Mouse (Mus musculus): Measurements from ENCODE around the gene Hist1h2bg. TPM values are rescaled to one million over a fixed set of nuclear protein-coding genes. Genes with fewer than 3 reads are reported as not detected.
"Not testable (repeated sequence)": the region's sequence is repeated elsewhere in the genome, so short reads cannot be mapped to it uniquely, and the experiment has no call there.

The Hist1h2bg gene
- total RNA-seq, 1 experiment from 2014 or later = 97.4 TPM

DNA sequence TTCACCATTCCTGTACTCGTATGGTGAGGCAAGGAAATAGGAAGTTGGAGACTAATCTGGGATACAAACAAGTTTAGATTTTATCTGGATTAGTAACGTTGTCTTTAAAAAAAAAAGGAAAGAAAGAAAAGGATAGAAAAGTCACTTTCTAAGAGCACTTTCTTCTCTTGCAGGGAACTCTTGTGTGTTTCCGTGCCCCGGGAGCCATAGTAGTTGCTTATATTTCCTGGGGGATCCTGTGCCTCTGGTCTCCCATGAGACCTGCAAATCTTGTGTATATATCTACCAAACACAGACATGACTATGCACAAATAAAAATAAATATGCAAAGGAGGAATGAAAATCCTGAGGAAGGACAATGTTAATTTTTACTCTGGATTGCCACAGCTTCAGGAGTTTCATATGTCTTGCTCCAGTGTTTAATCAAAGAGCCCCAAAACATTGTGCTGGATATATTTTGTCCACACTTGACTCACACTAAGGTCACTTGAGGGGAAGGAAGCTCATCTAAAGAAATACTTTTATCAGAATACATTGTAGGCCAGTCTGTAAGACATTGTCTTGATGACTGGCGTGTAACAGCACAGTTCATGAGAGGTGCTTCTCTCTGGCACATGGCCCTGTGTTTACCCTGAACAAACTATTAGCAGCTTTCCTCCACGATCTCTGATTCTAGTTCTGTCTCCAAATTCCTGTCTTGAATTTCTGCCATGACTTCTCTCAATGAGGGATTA is 5.9 kb downstream of the Hist1h2bg start:
- no peak for ATAC-seq (ENCODE audit: extremely low read depth, insufficient number of reproducible peaks, low FRiP score, poor library complexity, severe bottlenecking)

DNA sequence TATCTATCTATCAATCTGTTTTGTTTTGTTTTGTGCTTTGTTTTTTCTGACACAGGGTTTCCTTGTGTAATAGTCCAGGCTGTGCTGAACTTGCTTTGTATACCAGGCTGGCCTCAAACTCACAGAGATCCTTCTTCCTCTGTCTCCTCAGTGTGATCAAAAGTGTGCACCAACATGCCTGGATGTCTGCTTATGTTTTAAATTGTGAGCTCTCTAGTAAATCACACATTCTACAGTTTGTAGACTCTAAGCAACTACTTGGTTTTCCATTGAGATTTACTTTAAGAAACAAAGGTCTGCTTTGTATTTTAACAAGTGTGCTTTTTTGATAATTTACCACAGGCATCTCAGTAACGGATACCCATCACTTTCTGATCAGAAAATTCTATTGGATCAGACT is 6.6 kb downstream of the Hist1h2bg start:
- ATAC-seq (ENCODE audit: extremely low read depth, insufficient number of reproducible peaks, low FRiP score, poor library complexity, severe bottlenecking) = no peak

DNA sequence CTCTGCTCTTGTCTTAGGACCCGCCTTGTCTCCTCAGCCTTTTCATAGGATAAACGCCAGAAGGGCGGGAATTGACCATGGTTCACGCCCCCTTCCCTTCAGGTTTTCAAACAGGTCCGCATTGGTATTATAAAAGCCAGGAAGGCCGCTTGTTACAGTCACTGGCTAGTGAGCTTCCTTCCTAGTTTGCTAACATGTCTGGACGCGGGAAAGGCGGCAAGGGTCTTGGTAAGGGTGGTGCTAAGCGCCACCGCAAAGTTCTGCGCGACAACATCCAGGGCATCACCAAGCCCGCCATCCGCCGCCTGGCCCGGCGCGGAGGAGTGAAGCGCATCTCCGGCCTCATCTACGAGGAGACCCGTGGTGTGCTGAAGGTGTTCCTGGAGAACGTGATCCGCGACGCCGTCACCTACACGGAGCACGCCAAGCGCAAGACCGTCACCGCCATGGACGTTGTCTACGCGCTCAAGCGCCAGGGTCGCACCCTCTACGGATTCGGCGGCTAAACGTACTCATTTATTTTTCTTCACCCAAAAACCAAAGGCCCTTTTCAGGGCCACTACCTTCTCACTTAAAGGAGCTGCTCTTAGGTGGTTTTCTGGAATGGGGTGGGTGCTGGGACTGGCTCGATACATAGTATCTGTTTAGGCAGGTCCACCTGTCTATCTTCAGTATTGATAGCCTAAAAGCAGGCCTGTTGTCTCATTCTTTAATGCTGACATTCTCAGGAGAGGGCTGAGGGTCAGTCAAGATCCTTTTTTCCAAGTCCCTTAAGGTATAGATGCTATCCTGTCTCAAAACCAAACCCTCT is 10.4 kb downstream of the Hist1h2bg start, which contains the start of gene Hist1h4d:
Hist1h4d (plus strand) TSS at position 191 of the 811 bp plus-strand sequence.
- peak; percentile 62 for ATAC-seq (ENCODE audit: extremely low read depth, insufficient number of reproducible peaks, low FRiP score, poor library complexity, severe bottlenecking)

DNA sequence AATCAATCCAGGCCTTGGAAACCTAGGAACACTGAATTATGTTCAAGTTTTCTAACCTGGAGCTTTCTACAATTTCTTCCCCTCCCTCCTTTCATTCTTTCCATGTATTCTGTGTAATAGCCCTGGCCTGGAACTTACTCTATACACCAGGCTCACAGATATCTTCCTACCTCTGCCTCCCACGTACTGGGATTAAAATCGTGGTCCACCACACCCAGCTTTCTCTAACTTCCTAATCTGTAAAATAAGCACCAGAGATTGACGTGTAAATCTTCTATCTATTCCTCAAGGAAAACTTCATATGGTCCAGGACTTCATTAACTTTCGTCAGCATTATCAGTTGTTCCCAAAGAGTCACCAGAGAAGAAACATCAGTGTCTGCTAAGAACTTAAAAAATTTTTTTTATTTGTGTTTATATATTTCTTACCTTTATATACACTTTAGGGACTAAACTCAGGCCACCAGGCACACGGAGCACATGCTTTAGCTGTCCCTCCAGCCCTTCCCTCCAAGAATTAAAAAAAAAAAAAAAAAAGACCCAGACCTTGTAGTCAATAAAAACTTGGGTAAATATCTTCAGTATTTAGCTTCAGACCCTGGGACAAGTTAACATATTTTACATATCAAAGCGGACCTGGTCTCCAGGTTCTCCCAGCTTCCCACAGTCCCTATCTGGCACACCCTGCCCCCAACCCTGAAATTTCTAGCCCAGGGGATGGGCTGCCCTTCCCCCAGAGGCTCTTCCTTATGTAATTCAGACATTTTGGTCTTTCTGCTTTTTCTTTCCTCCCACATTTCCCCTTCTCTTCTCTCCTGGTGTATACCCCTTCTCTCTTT is 11.2 kb downstream of the Hist1h2bg start:
- no peak for ATAC-seq (ENCODE audit: extremely low read depth, insufficient number of reproducible peaks, low FRiP score, poor library complexity, severe bottlenecking)

DNA sequence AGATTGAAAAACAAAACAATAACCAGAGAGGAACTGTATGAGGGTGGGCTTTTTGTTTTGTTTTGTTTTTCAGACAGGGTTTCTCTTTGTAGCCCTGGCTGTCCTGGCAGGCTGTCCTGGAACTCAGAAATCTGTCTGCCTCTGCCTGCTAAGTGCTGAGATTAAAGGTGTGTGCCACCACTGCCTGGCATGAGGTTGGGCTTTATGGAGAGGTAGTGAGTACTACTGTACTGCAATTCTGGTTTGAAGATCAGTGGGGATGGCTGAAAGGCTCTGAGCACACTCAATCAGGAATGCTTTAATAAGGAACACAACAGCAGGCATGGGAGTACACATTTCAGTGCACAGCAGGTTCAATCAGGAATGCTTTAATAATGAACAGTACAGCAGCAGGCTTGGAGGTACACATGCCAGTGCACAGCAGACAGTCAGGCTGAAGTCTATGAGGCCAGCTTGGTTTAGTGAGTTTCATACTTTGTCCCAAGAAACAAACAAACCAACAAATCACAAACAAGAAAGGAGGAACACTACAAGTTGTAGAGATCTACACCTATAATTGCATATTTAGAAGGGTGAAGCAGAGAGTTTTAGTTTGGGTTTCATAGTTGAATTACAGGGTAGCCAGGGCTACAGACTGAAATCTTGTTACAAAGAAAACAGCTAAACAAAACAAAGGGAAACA is 12.3 kb downstream of the Hist1h2bg start:
- ATAC-seq (ENCODE audit: extremely low read depth, insufficient number of reproducible peaks, low FRiP score, poor library complexity, severe bottlenecking) = no peak

DNA sequence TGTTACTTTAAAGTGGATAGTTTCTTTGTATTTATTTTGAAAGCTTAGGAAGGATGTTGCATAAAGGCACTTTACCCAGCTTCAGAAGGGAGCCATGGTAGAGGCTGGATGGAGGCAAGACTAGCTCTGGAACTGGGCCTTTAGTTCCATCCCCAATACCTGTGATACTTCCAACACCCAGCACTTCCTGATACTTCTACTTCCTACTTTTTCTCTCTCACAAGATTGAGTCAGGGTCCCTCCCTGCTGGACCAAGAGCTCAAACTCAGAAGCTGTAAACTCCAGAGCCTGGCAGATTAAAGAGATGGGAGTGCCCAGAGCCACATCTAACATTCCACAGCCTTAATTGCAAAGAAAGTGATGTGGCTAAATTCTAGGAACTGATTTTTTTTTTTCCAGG is 13.1 kb downstream of the Hist1h2bg start:
- no peak for ATAC-seq (ENCODE audit: extremely low read depth, insufficient number of reproducible peaks, low FRiP score, poor library complexity, severe bottlenecking)

DNA sequence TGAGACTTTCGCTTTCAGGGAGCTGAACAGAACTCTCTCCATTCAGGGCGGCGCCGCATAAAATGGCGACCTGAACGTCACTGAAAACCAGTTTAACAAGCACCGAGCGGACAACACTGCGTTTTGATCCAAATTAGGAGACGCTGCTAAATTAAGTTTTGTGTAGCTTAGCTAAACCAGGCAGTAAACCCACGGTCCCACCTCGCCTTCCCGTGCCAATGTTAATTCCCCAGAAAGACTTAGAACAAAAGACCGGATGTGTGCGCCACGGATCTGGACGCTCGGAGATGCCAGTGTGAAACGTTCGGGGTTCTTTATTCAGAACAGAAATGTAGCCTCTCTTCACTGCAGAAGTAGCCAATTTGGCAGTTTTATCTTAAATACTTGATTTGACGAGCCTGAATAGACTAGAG is 13.8 kb downstream of the Hist1h2bg start:
- ATAC-seq (ENCODE audit: extremely low read depth, insufficient number of reproducible peaks, low FRiP score, poor library complexity, severe bottlenecking) = peak; percentile 42; the same call in 1 of the 2 replicates

DNA sequence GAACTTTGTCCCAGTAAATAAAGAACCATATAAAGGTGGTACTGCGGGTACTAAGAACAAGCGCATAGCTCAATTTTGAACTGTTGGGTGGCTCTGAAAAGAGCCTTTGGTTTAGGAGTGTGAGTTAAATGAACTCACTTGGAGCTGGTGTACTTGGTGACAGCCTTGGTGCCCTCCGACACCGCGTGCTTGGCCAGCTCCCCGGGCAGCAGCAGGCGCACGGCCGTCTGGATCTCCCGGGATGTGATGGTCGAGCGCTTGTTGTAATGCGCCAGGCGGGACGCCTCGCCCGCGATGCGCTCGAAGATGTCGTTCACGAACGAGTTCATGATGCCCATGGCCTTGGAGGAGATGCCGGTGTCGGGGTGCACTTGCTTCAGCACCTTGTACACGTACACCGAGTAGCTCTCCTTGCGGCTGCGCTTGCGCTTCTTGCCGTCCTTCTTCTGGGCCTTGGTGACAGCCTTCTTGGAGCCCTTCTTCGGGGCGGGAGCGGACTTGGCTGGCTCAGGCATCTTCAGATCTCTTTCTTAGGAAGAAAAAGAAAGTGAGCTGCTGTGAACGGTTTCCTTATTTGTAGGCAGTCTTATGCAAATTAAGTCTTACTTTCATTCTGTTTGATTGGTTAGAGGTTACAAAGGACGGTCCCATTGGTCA is 14.4 kb downstream of the Hist1h2bg start:
- peak; percentile 86 for ATAC-seq (ENCODE audit: extremely low read depth, insufficient number of reproducible peaks, low FRiP score, poor library complexity, severe bottlenecking)

DNA sequence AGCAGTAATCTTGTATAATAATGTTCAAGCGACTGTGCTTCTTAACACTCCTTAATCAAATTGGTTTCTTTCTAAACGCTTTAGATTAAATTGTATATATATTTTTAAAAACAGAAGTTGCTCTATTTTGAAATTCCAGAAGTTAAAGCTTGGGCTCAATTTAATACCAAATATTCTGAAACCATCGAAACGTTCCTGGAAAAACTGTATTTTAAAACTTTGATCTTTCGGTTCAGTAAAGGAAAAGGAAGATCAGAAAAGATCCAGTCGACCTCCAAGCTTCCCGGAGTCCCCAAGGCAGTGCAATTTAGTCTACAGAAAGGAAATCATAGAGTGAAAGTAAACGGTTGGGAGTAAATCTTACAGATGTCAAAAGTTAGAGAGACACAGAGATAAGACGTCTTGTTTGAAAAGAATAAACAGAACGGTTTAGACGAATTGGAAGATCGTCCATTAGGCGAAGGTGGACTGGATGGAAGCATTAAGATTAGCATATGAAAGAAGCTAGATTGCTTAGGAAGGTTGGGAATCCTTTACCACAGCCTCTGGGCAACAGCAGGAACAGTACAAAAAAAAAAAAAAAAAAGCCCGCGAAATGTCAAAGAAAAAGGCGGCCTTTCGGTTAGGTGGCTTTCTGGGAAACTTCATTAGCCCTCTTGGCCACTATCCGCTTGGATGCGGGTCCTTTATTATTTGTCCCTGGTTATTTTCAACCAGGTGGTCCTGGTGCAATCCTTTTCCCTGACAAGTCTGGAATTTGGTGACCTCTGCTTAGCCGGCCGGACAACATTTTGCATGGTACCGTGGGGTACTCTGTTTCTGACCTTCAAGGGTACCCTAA is 15.1 kb downstream of the Hist1h2bg start:
- no peak for ATAC-seq (ENCODE audit: extremely low read depth, insufficient number of reproducible peaks, low FRiP score, poor library complexity, severe bottlenecking)

DNA sequence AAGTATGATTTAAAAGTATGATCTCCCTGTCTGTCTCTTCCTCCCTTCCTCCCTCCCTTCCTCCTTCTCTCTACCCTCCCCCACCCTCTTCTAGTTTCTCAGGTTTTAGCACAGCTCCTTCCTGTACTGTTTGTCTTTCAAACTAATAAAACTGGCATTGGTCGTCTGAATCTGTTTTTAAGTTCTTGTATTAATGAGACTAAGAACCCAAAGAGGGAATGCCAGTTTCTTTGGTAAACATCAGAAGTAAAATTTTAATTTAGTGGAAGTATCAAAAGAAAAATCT is 15.7 kb downstream of the Hist1h2bg start:
- no peak for ATAC-seq (ENCODE audit: extremely low read depth, insufficient number of reproducible peaks, low FRiP score, poor library complexity, severe bottlenecking)

DNA sequence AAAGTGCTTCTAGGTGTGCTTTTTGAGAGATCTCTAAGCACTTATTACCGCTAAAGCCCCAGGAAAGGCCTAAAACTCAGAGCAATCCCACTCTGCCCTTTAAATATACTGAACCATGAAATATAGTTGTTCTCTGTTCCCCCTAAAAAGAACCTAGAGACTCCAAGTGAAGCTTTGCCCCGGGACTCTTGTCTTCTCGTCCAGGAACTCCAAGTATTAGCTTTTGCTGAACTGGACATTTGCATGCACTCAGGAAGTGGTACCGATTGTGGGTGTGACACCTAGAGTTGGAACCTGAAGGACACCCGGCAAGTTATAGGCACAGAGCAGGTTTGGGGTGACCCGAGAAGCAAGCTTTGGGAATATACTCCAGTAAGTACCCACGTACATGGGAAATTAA is 20.0 kb downstream of the Hist1h2bg start:
- ATAC-seq (ENCODE audit: extremely low read depth, insufficient number of reproducible peaks, low FRiP score, poor library complexity, severe bottlenecking) = no peak

DNA sequence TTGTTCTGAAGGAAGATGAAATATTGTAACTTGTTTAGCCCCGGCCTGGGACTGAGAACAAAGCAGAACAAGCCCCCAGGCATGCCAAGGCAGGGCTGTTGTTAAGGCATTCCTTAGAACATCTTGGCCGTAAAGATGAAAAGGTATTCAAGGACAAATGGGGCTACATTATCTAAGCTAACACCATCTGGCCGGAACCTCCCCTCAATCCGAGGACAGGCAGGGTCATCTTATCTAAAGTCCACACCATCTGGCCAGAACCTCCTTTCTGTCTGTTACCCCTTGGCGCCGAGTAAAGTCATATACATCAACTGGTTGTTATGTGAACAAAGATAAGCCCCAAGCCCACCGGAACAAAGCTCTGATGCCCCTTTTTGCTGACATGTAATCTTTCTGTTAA is 20.7 kb downstream of the Hist1h2bg start:
- not testable (repeated sequence) for ATAC-seq (ENCODE audit: extremely low read depth, insufficient number of reproducible peaks, low FRiP score, poor library complexity, severe bottlenecking)

DNA sequence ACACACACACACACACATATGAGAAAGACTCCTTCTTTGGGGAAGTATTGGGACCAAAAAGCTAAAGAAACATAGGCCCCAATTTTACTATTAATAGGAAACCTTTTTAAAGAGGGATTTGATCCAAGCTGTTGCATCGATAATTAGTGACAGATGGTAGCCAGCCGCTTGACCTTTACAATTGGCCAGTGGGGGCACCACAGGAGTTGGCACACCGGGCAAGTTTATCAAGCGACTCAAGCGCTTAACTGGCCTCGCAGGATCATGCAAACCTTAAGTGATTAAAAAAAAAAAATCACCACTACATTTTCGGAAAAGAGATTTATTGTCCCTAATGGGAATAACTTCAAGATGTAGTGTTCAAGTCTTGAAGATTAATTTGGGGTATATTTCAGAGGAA is 21.4 kb downstream of the Hist1h2bg start:
- no peak for ATAC-seq (ENCODE audit: extremely low read depth, insufficient number of reproducible peaks, low FRiP score, poor library complexity, severe bottlenecking)

DNA sequence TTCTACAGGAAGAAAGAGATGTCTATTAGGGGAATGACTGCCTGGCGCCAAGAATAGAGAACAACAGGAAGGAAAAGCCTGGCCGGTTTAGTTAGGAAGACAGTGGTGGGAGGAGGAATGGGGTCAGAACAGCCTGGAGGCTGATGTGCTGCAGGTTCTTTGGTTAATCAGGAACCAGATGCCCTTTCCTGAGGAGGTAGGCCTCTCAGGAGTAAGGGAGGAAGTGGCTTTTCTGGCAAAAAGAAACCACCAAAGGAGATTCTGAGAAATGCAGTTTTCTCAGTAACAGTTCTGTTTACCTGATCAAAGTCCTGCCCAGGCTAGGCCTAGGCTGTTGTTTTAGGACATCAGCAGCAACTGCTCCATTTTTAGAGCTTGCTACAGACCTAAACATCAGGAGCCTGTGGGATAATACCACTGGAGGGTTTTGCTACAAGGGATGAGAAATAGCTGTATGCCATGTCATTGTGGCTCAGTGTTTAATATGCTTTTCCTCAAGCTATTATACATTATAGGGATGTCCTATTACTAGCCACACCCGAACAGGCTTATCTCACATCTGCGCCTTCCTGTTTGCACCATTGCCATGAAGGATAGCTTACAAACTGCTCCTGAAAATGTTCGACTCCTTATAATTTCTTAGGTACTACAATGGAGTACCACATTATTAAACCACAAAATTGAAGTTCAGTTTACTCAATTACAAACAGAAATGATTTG is 22.0 kb downstream of the Hist1h2bg start:
- ATAC-seq (ENCODE audit: extremely low read depth, insufficient number of reproducible peaks, low FRiP score, poor library complexity, severe bottlenecking) = no peak

DNA sequence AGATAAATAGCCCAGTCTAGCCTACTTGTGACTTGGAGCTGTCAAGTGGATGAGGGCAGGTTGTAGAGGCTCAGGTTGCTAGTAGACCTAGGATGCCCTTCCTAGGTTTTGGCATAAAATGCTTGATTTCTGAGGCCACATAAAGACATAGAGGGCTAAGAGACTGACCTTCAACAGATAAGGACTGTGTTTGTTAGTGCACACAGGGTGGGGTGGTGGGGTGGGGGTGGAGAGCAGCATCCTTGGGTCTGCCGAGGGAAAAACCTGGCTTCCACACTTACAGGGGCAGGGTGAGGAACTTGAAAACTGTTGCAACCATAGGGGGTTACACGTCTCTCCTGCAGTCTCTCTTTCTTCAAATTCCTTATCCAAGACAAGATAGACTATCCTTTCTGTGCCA is 24.0 kb downstream of the Hist1h2bg start:
- no peak for ATAC-seq (ENCODE audit: extremely low read depth, insufficient number of reproducible peaks, low FRiP score, poor library complexity, severe bottlenecking)

DNA sequence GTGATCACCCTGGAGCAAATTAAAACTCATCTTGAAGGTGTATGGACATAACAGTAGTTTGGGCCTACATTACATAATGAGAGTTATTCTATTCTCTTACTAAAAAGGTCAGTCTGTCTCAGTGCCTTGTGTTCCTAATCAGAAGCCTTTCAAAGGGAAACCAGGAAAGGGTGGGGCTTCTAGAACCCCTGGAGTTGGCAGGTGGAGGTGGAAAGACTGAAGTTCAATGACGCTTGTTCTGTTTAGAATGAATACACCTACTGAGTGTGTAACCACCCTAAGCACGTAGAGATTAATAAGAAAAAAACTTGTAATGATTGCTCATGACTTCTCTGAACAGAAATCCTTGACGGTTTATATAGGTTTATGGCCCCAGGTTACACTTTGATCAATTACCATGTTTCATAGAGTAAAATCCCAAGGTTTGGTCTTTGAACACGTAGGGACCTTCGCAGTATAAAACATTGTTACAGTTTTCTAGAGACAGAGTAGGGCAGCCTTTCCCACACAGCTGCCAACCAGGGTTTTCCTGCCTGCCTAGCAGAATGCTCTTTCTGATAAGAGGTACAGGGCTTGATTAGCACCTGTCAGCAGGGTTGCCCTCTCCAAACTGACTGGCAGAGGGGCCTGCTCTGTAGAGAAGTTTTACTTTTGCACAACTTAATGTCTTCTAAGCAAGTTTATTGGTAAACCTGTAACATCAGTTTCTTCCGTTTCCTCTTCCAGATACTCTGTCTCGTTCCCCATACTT is 24.6 kb downstream of the Hist1h2bg start:
- no peak for ATAC-seq (ENCODE audit: extremely low read depth, insufficient number of reproducible peaks, low FRiP score, poor library complexity, severe bottlenecking)

Measured in neutrophil, adult 5-6 weeks (primary cell).